Mouse (Mus musculus) spleen, adult 18-20 months (tissue): ENCODE data around the gene Olfr746.

Experiments used
- DNase-seq, 2 experiments: peaks; one replicate each; pipeline ENCODE4 v3.0.0; 2022; ENCODE audit warnings: mixed read lengths in 2 of 2

Gene Olfr746

GRCm38 (mm10) chr14:50646783-50647182 lies at the start of gene Olfr746:
Olfr746 (plus strand) TSS chr14:50647083.
- DNase-seq = no peak

- no peak for DNase-seq
These were observed 32.3 kb upstream of the Olfr746 start, which contains the start of gene Olfr744 for GRCm38 (mm10) chr14:50614579-50614978. Olfr744 (plus strand) TSS chr14:50614879.

DNA sequence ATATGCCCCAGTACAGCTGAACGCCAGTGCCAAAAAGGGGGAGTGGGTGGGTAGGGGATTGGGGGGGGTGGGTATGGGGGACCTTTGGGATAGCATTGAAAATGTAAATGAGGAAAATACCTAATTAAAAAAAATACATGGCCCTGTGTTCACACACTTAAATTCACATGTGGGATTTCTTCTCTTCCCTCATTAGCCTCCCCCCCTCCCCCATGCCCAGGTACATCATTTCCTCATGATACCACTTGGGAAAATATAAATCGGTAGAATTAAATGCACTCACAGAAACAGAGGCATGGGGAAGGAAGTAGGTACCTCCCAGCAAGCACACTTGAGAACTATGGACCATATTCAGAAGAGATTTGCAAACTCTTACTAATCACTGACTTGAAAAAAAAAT lies 7.8 kb upstream of the Olfr746 start, which contains the start of gene Olfr745:
Olfr745 (plus strand) TSS at position 301 of the 400 bp plus-strand sequence.
- DNase-seq = no peak

- DNase-seq = no peak
These were observed 46.2 kb downstream of the Olfr746 start, which contains the start of gene Olfr747 for GRCm38 (mm10) chr14:50693106-50693505. Olfr747 (minus strand) TSS chr14:50693206.
